Mouse (Mus musculus) brain, adult 2 months (tissue): Measurements from ENCODE around the gene Vmn2r78.
"Not testable (repeated sequence)": the region's sequence is repeated elsewhere in the genome, so short reads cannot be mapped to it uniquely, and the experiment has no call there.

Experiments used
- DNase-seq: peaks from one replicate; pipeline ENCODE4 v3.0.0; 2011; ENCODE audit warnings: low read depth, low spot score

Gene Vmn2r78

GRCm38 (mm10) chr7:86914794-86915193, at the start of gene Vmn2r78:
Gene Vmn2r78, plus strand, starts transcription at chr7:86915094.
- not testable (repeated sequence) for DNase-seq

GRCm38 (mm10) chr7:86889470-86890469, 25.1 kb upstream of the Vmn2r78 start:
- no peak for DNase-seq

- DNase-seq: no peak
Measured at GRCm38 (mm10) chr7:86937288-86937687, 22.4 kb downstream of the Vmn2r78 start.

DNA sequence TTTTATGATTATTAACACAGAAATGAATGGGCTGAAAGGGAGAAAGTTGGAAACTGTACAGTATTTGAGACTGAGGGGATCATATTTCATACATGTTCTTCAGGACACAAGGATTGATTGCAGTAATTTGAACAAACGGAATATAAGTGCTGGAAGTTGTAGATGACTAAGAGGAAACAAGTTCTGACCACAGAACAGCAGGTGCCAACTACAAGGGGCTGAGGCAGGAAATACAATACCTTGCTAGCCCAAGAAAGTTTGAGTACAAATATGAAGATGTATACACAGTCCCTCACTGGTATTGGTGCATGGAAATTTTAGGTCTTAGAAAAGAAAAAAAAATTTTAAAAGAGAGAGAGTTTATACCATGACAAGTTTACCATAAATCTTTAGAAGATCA, 79.8 kb downstream of the Vmn2r78 start:
- DNase-seq: no peak

GRCm38 (mm10) chr7:86995815-86996214, 80.9 kb downstream of the Vmn2r78 start, which contains the start of gene Vmn2r79:
Gene Vmn2r79, plus strand, starts transcription at chr7:86996115.
- not testable (repeated sequence) for DNase-seq
